Mouse (Mus musculus) 416B (cell line): ENCODE results near the gene Rtf1.
A peak's percentile ranks its signal among the peaks of the same experiment; 100 is the strongest.

Experiments used
- DNase-seq: peaks from one replicate; pipeline ENCODE4 v3.0.0; 2011; ENCODE audit warnings: low read depth

The Rtf1 gene

DNA sequence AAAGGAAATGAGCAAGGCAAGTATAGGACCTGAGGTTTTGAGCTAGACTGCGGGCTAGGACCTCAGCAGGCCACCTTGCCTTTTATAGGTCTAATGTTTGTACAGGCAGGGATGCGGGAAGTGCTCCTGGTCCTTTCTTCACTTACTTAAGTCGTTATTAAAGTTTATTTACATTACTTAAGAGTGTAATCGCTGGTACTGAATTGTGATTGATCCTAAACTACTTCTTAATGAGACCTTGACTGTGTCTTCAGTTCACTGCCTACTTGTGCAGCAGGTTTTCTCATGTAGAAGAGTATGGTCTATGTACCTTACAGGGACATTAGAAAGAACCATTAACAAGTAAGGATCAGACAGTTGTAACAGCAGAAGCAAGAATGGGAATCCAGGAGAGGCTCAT, 55.9 kb downstream of the Rtf1 start:
- no peak for DNase-seq

DNA sequence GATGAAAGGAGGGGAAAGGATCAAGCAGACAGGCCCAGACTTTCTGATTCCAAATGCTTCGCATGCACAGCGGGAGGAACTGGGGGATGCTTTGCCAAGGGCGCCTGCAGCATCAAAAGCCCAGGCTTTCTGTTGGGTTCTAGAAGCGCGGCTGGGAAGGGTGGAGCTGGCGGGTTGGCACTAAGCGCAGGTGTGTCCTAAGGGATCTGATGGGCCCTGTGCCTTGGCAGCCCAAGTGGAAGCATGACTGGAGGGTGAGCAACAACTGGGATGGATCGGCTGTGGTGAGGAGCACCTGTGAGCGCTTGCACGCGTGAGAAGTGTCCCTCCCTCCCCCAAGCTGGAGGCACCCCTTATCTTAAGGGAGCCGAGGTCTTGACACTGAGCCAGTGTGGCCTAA, 62.3 kb downstream of the Rtf1 start:
- DNase-seq = no peak

DNA sequence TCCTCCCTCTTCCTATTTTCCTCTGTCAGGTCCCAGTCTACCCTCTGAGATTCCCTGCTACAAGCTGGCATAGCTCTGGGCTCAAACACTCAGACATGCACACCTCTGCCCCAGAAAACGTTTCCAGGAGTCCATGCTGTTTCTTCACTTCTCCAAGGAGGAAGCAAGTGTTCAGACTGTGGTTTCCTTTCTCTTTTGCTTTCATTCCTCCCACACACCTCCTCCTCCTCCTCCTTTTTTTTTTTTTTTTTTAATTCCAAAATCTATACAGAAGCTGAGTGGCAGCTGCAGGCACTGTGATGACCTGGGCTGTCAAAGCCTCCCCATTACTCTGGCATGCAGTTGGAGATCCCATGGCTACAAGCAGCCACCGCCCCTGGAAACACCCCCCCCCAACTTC, 65.7 kb downstream of the Rtf1 start:
- peak; percentile 65 for DNase-seq

DNA sequence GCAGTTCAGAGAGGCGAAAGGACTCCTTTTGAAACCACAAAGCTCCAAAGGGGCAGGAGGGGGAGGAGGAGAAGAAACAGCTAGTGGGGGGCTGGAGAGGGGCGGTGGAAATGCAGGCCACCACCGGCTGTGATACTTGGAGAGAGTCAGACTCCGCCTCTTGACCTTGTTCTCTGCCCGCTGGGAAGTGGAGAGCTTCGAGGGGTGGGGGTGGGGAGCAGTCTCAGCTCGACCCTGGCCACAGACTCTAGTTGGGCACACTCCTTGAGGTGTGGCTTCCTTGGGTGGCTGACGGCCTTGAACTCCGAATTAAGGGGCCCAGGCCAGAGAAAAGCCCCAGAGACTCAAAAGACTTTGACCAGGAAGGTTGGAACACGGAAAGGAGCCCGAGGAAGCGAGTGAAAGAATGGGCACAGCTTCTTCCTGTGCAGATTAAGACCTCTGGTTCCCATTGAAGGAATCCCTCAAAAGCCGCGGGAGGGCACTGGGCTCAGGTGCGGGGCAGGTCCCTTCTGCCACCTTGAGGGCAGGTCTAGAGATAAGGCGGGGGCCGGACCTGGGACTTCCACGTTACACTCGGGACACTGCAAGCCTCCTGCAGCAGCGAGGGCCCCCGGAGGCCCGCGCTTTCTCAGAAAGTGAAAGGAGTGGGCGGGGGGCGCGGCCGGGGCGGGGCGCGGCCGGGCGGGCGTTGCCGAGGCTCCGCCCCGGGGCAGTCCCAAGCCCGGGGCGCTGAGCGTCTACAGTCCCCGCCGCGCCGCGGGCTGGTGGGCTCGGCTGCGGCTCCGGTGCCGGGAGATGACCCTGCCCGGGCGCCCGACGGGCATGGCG, 66.9 kb downstream of the Rtf1 start, which contains the start of gene Itpka:
Gene Itpka, plus strand, starts transcription at position 757 of the 831 bp plus-strand sequence.
- peak; percentile 94 for DNase-seq

DNA sequence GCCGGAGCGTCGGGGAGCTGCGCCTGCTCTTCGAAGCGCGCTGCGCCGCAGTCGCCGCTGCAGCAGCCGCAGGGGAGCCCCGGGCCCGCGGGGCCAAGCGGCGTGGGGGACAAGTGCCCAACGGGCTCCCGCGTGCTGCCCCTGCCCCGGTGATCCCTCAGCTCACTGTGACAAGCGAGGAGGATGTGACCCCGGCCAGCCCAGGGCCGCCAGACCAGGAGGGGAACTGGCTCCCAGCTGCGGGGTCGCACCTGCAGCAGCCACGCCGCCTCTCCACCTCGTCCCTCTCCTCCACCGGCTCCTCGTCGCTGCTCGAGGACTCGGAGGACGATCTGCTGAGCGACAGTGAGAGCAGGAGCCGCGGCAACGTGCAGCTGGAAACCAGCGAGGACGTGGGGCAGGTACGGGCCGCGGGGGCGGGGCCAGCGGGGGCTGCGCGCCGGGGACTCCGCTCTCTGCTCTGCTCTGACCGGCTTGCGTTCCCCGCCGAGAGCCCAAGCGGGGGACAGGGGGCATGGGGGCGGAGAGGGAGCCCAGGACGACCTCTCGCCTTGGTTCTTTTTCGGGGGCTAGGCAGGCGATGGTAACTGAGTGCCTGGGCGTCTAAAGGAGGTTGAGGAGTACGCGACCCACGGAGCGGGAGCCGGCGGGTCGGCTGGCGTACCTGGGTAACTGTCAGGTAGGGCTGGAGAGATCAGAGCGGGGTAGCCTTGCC, 67.8 kb downstream of the Rtf1 start:
- peak; percentile 8 for DNase-seq

DNA sequence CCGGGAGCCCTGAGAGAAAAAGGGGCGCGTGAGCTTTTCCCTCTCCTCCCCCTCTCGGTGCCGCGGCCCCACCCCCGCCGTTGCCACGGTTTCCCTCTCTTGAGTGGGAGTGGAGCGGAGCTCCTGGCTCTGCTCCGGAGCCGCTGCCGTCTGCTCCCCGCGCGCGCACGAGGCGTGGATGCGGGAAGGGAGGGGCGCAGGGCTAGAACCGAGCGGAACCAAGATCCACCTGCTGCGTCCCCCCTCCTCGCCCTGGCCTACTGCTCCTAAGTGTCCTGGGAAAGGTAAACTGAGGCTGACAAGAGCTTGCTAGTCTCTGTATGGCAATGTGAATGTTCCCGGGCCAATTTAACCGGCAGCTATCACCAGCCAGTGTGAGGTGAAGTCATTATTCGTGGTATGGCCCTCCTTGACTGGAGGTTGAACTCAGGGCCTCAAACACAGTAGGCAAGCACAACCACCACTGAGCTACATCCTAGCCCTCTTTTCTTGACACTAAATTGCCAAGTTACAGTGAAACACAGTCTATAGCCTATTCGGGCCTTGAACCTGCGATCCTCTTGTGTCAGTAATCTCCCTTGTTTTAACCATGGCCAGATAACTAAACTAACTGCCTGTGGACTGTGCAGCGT, 68.4 kb downstream of the Rtf1 start:
- no peak for DNase-seq

DNA sequence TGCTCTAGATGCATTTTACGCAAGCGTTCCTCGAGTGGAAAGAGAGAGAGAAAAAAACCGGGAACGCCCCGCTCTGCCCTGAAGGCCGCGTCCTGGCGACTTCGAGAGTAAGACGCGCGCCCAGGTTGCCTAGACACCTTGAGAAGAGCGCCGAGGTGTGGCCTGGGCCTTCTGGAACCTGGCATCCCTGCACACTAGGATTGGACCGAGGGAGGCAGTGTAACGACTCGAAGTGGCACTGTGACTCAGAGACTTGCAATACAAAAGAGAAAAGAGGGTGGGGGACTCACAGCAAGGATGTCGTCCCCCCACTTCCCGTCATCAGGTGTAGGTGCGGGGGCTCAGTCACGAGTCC, 68.9 kb downstream of the Rtf1 start:
- no peak for DNase-seq

DNA sequence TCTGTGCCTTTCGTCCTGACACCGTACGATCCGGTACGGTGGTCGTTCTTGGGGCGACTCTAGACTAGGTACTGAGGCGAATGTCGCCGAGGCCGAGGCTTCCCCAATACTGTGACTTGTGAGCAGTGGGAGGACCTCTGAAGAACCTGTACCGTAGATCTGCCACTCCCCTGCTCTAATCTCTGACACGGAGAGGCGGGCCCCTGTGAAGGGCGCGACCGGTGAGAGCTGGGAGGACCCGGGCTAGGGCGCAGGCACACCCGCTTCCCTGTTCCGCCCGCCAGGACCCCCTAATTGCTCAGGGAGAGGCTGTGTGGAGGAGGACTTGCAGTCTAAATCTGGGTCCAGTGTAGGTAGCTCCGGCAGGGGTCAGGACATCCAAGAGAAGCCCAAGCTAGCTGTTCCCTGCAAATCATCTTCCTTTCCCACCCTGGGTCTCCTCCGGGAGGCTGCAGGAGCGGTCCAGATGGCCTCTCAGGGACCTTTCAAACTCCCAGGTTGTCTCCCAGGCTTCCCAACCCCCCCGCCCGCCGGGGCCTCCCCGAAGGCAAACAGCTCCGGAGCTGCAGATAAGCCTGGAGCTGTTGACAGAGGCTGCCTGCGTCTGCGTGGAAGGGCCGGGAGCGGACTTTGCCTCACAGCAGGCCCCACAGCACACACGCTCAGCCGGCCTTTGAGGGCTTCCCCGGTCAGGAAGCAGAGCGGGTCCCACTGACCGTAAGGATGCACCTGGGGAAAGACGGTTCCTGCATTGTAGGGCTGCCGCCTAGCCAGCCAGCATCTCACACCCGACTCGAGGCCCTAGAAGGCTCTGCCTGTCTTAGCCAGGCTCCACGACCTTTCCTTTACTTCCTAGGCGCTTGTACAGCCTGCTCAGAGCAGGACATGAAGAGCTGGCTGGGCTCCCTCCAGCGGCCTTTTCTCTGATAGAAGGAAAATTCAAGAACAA, 69.6 kb downstream of the Rtf1 start:
- DNase-seq = no peak

DNA sequence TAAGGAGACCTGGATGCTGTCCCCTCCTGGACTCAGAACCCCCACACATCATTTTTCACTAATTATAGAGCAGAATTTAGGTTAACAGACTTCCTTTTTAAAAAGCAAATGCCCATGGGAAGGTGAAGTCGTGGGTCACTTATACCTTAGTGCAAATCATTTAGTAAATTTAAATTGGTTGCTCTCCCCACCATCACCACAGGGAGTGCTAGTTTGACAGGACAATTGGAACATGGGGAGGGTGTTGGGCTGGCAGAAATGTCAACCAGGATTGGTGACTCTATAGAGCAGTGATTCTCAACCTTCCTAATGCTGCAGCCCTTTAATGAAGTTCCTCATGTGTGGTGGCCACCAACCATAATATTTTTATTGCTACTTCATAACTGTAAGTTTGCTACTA, 70.4 kb downstream of the Rtf1 start:
- peak; percentile 46 for DNase-seq

DNA sequence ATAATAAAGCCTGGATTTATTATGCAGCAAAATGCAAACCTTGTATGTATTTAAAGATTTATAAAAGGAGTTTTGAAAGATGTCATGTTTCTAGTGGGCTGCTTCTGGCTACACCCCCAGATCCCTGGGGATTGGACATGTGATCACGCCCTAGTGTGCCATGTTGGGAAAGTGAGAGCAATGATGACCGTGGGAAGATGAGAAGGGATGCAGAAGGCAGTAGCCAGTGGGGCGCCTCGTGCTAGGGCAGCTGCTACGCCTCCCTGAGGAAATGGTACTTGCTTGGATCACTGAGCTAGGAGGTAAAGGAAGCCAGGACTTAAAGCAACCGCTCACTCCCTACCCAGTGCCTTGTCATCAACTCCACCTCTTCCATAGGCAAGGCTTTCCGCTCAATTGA, 72.7 kb downstream of the Rtf1 start:
- DNase-seq = no peak

DNA sequence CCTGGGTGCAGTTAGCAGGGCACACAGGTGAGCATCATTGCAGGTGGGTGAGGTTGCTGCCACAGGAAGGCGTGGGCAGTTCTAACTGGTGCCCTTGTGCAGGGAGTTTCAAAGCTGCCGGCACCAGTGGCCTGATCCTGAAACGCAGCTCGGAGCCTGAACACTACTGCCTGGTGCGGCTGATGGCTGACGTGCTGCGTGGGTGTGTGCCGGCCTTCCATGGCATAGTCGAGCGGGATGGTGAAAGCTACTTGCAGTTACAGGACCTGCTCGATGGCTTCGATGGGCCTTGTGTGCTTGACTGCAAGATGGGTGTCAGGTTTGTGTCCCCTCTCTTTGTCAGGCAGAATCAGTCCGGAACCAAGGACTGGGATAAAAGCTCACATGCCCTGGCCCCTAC, 74.4 kb downstream of the Rtf1 start:
- no peak for DNase-seq

DNA sequence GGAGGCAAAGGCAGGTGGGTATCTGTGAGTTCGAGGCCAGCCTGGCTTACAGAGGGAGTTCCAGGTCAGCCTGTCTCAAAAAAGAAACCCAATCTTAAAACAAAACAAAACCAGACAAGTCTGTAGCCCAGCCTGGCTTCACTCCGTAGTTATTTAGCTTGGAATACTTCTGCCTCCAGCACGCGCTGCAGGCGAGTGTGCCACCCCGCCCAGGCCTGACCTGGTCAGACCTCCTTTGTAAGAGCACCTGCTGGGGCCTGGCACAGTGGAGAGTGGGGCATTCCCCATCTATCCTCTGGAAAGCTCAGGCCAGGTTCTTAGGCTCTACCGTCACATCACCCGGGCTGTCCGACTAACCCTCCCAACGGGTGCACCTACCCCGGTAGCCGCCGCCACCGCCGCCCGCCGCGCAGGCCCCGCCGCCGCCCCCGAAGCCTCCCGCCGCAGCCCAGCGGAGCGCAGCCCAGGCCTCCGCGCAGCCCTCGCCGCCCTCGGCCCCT, 82.8 kb downstream of the Rtf1 start:
- DNase-seq = no peak

DNA sequence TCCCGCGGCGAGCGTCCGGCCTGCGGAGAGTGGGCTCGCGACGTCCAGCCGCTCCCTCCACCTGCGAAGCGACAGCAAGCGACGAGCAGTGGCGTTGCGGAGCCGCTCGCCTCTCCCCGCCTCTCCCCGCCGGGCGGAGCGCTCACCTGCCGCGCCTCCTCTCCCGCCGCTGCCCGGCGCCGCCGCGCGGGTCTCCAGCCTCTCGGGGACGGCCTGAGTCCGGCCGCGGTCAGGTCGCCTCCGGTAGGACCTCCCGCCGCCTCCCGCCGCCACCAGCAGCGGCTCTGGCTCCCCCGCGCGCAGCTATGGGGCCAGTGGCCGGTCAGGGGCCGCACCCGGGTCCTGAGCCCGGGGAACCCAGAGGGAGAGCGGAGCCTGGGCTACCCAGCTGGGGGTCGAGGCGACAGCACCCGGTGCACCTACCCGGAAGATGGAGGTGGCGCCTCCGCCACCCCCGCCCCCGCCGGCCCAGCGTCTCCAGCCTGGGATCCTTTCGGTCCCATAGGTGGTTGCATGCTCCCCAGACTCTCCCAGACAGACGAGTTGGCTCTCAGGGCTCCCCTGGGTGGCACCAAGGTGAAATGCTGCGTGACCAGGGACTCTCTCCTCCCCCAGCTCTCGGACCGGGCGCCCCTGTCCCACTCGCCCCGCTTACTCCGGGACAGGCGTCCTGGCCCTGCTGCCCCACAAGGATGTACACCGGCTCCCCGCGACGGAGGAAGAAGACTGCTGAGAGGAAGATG, 83.4 kb downstream of the Rtf1 start:
- DNase-seq = no peak

DNA sequence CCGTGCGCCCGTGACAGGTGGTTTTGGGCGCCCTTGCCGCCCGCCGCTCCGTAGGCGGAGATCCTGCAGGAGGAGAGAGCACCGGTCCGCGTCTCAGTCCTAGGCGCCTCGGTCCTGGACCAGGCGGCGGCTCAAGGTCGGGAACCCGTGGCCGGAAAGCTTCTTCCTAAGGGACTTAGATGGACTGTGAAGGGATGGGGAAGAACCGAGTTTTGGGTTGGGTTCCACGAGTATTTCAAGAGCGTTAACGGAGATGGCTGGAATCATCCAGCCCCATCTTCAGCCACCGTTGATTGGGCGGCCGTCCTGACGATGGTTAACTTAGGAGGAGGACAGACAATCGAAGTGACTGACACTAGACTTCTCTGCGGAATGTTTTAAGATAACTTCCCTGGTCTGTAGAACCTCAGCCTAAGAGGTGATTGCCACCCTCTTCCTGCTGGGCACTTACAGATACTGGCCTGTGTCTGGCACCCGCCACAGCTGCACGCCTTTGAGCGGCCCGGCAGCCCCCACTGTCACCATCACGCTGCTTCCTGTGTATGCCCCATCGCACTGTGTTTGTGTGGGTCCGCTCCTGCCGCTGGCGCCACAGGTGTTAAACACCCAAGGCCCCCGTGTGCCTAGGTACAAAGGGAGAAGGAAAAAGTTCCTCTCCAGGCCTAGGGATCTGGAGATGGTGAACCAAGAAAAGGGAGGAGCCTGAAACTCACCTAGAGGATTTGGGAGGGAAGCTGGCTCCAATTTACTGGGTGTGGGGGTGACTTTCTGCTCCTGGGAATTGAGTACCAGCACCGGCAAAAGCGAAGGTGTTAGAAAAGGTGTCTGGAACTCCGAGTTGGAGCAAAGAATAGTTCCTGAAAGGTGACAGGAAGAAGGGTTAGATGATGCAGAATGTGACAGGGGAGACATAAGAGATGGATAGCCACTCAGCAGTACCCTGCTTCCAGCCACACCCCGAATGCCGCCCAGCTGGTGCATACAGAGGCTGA, 84.3 kb downstream of the Rtf1 start:
- DNase-seq = no peak

DNA sequence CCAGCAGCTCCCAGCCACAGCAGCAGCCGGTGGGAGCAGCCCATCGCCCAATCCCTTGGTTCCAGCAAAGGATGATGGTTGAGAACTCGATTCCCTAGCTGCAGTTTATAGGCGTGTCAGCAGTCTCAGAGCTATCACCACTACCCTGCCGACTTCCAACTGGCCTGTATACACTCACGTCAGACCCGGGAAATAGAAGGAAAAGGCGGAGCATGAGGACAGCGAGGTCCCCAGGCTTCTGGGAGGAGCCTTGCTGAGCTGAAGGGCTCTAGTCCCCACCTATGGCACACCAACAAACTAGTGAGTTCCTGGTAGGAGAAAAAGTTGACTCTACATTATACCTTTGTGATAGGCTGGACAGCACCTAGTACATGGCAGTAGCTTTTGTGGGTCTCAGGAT, 85.4 kb downstream of the Rtf1 start, which contains the start of gene Ltk:
Gene Ltk, minus strand, starts transcription at position 181 of the 400 bp plus-strand sequence.
- DNase-seq = peak; percentile 60

DNA sequence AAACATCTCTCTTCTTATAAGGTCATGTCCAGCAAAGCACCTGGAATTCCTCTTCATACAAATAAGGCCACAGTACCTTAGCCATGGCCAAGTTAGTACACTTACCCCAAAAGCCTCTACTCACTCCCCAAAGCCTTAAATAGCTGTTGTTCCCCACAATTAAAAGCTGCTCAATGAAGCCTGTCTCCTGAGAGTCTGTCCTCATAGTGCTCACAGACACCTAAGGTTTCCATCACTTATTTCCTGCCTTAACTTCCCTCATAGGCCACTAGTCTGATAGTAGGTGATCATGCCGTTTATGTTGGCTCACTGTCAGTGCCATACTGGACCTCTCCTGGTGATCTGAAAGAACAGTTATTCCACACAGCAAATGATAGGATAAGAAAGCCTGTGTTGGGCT, 87.4 kb downstream of the Rtf1 start:
- no peak for DNase-seq

DNA sequence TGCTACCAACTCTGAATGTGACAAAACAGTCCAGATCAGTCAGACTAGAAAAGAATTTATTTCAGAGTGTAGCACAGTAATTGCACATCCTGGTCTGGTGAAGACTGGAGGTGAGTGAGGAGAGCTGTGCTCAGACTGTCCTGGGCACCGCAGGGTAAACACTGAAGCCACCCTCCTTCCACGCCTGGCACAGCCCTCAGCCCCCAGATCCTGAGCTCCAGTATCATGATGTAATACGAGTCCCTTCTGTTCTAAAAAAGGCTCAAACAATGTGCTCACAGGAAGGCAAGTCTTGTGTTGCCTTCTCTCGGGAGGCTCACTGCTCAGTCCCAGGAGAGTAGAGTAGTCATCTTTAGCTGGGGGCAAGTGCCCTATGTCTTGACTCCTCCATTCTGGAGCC, 89.1 kb downstream of the Rtf1 start:
- no peak for DNase-seq

DNA sequence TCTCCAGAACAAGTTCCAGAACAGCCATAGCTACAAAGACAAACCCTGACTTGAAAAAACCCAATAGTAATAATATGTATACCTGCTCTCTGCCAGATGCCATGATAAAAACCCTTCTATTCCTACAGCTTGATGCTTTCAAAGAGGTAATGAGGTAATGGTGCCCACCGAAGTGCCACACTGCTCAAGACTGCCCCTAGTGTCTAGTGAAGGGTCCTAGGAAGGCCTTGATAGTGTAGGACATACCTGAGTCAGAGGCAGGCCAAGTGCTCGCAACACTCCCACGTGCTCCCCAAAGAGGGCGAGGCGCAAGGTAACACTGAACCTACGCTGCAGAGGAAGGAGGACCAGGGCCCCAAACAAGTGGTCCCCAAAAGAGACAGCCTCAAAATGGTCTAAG, 92.4 kb downstream of the Rtf1 start:
- peak; percentile 30 for DNase-seq
